Mouse (Mus musculus) brain, embryonic 14.5 days (tissue): ENCODE measurements at regions not wholly inside any gene's neighbourhood (a gene's known extent, or its start where the extent isn't known, plus 50 kb on each side); places are given as distances from the start of the nearest gene placed in this dataset.

Experiments
- DNase-seq: peaks from one replicate; pipeline ENCODE4 v3.0.0-alpha.2; 2011; ENCODE audit warnings: low read depth
- CTCF ChIP-seq: fragments of 200-500 bp; IDR thresholded peaks from 2 replicates; pipeline ENCODE4 v1.5.1; 2012; ENCODE audit warnings: inconsistent platforms, mild to moderate bottlenecking, moderate library complexity, borderline replicate concordance; ENCODE audit not compliant: insufficient read depth, insufficient read length; ENCODE audit errors: extremely low read depth
- POLR2A ChIP-seq: fragments of 200-500 bp; IDR thresholded peaks from 2 replicates; pipeline ENCODE4 v1.6.1; 2012; ENCODE audit warnings: mild to moderate bottlenecking, inconsistent platforms, borderline replicate concordance; ENCODE audit not compliant: poor library complexity, insufficient read depth, insufficient read length, severe bottlenecking; ENCODE audit errors: extremely low read depth

GRCm38 (mm10) chr8:102845362-102845761 is 59.9 kb upstream of the Cdh11 start:
- TF ChIP-seq POLR2A, result no peak
- no peak for DNase-seq

- DNase-seq, result no peak
- TF ChIP-seq POLR2A, result no peak
- TF ChIP-seq CTCF, result no peak
Measured at GRCm38 (mm10) chr8:102860021-102860420, 74.6 kb upstream of the Cdh11 start.

DNA sequence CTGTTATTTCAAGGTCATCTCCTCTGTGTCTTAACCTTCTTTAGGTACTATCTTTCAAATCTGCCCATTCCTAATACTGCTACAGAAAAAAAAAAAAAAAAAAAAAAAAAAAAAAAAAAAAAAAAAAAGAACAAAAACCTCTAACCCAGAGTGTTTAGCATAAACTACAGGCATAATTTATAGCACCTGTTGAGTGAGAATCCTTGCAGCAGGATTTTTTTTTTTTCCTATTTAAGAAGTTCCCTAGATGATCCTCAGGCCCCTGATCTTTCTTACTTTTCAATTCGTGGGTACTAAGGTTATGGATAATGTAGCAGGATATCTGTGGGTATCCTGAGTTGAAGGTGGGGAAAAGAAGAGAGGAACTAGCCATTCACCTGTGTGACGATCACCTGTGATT is 114.1 kb upstream of the Cdh11 start:
- TF ChIP-seq CTCF (no peak), POLR2A (no peak)
- DNase-seq, result no peak

- TF ChIP-seq CTCF (no peak), POLR2A (no peak)
- DNase-seq, result peak; percentile 24
Measured at GRCm38 (mm10) chr8:102900662-102901061, 115.2 kb upstream of the Cdh11 start.

DNA sequence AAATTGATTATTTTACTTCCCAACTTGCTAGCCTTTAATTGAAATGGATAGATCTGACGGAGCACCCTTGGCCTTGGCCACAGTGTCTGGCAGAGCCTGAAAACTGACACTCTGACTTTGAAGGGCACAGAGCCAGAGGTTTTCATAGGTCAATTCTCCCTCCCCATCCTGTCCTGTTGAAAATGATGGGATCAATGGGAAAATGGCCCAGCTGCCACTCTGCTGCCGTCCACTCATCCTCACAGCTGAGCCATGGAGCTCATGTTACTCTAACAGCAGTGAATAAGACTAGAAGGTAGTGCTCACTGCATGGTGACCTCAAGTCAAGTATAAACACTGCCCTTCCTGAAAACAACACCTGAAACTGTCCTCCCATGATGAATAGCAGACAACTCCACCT is 122.0 kb upstream of the Cdh11 start:
- DNase-seq, result no peak

DNA sequence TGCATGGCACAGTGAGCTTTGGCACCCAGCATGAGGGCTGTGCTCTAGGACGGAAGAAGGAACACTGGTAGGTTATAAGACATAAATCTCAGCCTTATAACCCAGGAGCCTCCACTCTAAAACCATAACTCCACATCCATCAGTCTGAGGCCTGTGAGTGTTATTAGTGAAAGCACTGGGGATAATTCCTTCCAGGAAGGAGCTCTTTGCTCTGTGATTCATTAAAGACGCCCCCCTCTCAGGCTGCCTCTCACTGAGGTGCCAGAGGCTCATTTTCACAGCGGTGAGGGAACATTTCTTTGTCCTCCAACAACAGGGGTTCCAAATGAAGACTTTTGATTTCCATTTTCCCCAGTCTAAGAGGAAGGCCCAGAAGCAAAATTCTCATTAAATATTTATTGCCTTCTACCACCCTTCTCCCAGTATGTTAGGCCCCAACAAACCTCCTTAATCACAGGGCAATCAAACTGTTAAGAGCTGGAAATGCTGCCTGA is 145.9 kb upstream of the Cdh11 start:
- DNase-seq, result peak; percentile 77
- TF ChIP-seq POLR2A, result no peak
- no peak for TF ChIP-seq CTCF

More for the DNA sequence above, 122.0 kb upstream of the Cdh11 start:
- TF ChIP-seq POLR2A (no peak), CTCF (no peak)

DNA sequence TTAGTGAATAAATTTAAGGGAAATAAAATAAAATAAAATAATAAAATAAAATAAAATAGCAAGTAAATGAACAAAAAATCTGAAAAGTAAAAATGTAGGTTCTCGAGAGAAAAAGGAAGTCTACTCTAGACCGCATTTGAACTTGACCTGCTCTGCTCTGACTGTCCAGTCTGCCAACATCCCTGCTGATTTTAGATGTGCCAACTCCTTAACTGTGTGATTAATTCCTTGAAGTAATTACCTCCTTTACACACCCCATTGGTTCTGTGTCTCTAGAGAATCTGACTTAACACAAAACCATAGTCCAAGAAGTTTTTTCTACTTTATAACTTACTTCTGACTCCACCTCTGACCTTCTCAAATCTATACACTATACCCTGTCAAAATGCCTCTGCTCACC is 153.3 kb upstream of the Cdh11 start:
- TF ChIP-seq POLR2A (no peak), CTCF (no peak)
- no peak for DNase-seq

DNA sequence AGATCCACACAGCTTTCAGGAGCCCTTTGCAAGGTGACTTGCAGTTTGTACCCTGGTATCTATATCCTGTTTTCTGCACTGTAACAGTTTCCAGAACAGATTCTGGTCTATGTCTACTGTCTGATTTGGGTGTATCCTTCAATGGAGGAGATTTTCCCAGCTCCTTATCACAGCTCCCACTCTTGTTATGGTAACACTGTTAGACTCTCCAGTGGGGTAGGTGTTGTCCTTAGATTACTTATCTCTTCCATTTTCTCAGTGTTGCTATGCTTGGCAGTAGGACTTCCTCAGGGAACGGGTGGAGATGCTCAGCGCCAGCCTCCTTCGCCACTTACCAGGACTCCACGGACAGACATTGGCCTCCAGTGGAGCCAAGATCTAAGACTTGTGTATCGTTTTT is 160.1 kb upstream of the Cdh11 start:
- no peak for DNase-seq
- TF ChIP-seq CTCF (no peak), POLR2A (no peak)

DNA sequence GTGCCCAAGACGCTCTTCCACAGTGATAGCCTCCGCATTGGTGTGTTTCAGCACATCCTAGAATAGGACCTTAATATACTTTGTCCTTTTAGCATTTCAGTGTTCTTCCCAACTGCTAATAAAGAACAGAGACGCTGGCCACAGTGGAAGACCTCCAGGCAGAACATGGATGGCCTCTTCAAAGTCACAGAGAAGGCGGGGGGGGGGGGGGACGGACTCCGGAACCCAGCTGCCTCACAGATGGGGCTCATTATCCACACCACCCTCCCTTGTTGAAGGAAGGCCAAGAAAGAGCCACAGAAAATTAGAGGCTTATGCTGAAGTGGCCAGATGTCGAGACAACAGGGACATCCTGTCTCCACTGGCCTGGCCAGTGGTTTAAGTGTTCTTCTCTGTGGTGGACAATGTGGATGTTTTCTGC is 192.7 kb upstream of the Cdh11 start:
- TF ChIP-seq POLR2A (no peak), CTCF (no peak)

GRCm38 (mm10) chr8:102983220-102983909 is 197.9 kb upstream of the Cdh11 start:
- DNase-seq, result peak; percentile 9
- TF ChIP-seq CTCF, result no peak

More for the DNA sequence above, 192.7 kb upstream of the Cdh11 start:
- DNase-seq, result peak; percentile 47

DNA sequence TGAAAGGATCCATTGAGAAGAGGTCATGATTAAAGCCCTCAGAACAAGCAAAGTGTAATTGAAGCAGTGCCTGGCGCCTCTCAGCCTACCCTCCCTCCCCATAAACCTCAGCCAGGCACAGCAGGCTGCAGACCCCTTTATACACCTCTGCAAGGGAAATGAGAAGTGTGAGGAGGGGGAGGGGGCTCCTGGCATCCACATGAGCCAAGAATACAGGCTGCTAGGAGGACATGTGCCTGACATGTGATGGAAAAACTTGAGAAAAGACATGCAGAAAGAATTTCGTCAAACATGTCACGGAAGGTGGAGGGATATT is 198.4 kb upstream of the Cdh11 start:
- TF ChIP-seq CTCF (no peak), POLR2A (no peak)
- DNase-seq, result peak; percentile 78

GRCm38 (mm10) chr8:103007284-103007984 is 222.0 kb upstream of the Cdh11 start:
- no peak for DNase-seq
- TF ChIP-seq CTCF (no peak), POLR2A (no peak)
